Mouse (Mus musculus) adrenal gland, postnatal 14 days (tissue): ENCODE measurements around the gene Tiam2. TPM values are rescaled to one million over a fixed set of nuclear protein-coding genes. Genes with fewer than 3 reads are reported as not detected.

Experiments used
- DNase-seq: peaks from one replicate; pipeline ENCODE4 v3.0.0; 2021; ENCODE audit warnings: mixed read lengths
- total RNA-seq: library from RNA; stranded (reverse); gene quantifications from 2 replicates; pipeline ENCODE4 v1.2.3, GENCODE M21; 2021

The Tiam2 gene
- total RNA-seq, 1 experiment from 2014 or later, result 14.6 TPM

GRCm38 (mm10) chr17:3558356-3558870, 232.0 kb downstream of the Tiam2 start:
- peak; percentile 27 for DNase-seq

- no peak for DNase-seq
These were observed 234.2 kb downstream of the Tiam2 start for GRCm38 (mm10) chr17:3560534-3560933.

- DNase-seq, result peak; percentile 11
These were observed 236.0 kb downstream of the Tiam2 start for GRCm38 (mm10) chr17:3562405-3562804.

GRCm38 (mm10) chr17:3570876-3571275, 244.5 kb downstream of the Tiam2 start:
- DNase-seq, result peak; percentile 86

Other genes with a start within 250 kb of the Tiam2 start
- 40.4 and 44.0 TPM in 2 replicates for gene Scaf8, start 211.6 kb upstream of the Tiam2 start, total RNA-seq
- gene Cldn20, start 206.0 kb downstream of the Tiam2 start, total RNA-seq, result not detected in 2 replicates
- gene Tfb1m, start 231.2 kb downstream of the Tiam2 start, total RNA-seq, result 11.6 and 14.6 TPM in 2 replicates